Mouse (Mus musculus): ENCODE measurements around the gene Eci3.

The Eci3 gene

GRCm38 (mm10) chr13:34934931-34935644, 28.5 kb downstream of the Eci3 start:
- no peak for DNase-seq (ENCODE audit: low spot score)

GRCm38 (mm10) chr13:34924210-34924609, 39.4 kb downstream of the Eci3 start, which contains the start of the genes Fam217a and 4933417A18Rik:
Fam217a (minus strand) TSS chr13:34924310.
4933417A18Rik (plus strand) TSS chr13:34924409.
- DNase-seq (ENCODE audit: low spot score): no peak

GRCm38 (mm10) chr13:34916520-34917167, 47.0 kb downstream of the Eci3 start:
- DNase-seq (ENCODE audit: low spot score): no peak

- DNase-seq (ENCODE audit: low spot score): no peak
Measured at GRCm38 (mm10) chr13:34914614-34915013, 49.0 kb downstream of the Eci3 start.

Data from MN1 (cell line).